Mouse (Mus musculus): ENCODE results near the gene Azgp1. TPM values are rescaled to one million over a fixed set of nuclear protein-coding genes. Genes with fewer than 3 reads are reported as not detected.

Gene Azgp1
- polyA plus RNA-seq, 1 experiment from 2014 or later, result not detected

Other genes with a start within 250 kb of the Azgp1 start
- gene Nyap1, start 239.9 kb upstream of the Azgp1 start, polyA plus RNA-seq (2016; fragmentation: Nextera tagmentation; extraction: Ambion mirVana), result 19.5 and 22.6 TPM in 2 replicates
- 68.6 and 73.2 TPM in 2 replicates for gene Tsc22d4, start 235.8 kb upstream of the Azgp1 start, polyA plus RNA-seq (2016; fragmentation: Nextera tagmentation; extraction: Ambion mirVana)
- gene Ppp1r35, start 202.7 kb upstream of the Azgp1 start, polyA plus RNA-seq (2016; fragmentation: Nextera tagmentation; extraction: Ambion mirVana), result 55.7 and 60.1 TPM in 2 replicates
- gene Mepce, start 193.9 kb upstream of the Azgp1 start, polyA plus RNA-seq (2016; fragmentation: Nextera tagmentation; extraction: Ambion mirVana), result 13.4 and 15.4 TPM in 2 replicates
- gene Zcwpw1, start 193.7 kb upstream of the Azgp1 start, polyA plus RNA-seq (2016; fragmentation: Nextera tagmentation; extraction: Ambion mirVana), result 14.6 and 15.2 TPM in 2 replicates
- gene Pilra, start 145.2 kb upstream of the Azgp1 start, polyA plus RNA-seq (2016; fragmentation: Nextera tagmentation; extraction: Ambion mirVana), result 0.13 and 0.22 TPM in 2 replicates
- not detected in 2 replicates for gene Pilrb1, start 123.4 kb upstream of the Azgp1 start, polyA plus RNA-seq (2016; fragmentation: Nextera tagmentation; extraction: Ambion mirVana)
- not detected in 2 replicates for gene Pilrb2, start 109.7 kb upstream of the Azgp1 start, polyA plus RNA-seq (2016; fragmentation: Nextera tagmentation; extraction: Ambion mirVana)
- not detected in 2 replicates for gene Cyp3a13, start 59.9 kb upstream of the Azgp1 start, polyA plus RNA-seq (2016; fragmentation: Nextera tagmentation; extraction: Ambion mirVana)
- gene Gjc3, start 18.4 kb upstream of the Azgp1 start, polyA plus RNA-seq (2016; fragmentation: Nextera tagmentation; extraction: Ambion mirVana), result not detected in 2 replicates
- gene Smok3a, start 39.7 kb downstream of the Azgp1 start, polyA plus RNA-seq (2016; fragmentation: Nextera tagmentation; extraction: Ambion mirVana), result not detected in 2 replicates
- gene Smok3b, start 39.9 kb downstream of the Azgp1 start, polyA plus RNA-seq (2016; fragmentation: Nextera tagmentation; extraction: Ambion mirVana), result not detected in 2 replicates
- gene Smok3c, start 71.7 kb downstream of the Azgp1 start, polyA plus RNA-seq (2016; fragmentation: Nextera tagmentation; extraction: Ambion mirVana), result not detected in 2 replicates
- gene Zkscan1, start 103.6 kb downstream of the Azgp1 start, polyA plus RNA-seq (2016; fragmentation: Nextera tagmentation; extraction: Ambion mirVana), result 36.2 and 39.4 TPM in 2 replicates
- gene Zscan21, start 135.4 kb downstream of the Azgp1 start, polyA plus RNA-seq (2016; fragmentation: Nextera tagmentation; extraction: Ambion mirVana), result 101 and 103 TPM in 2 replicates
- 43.9 and 44.1 TPM in 2 replicates for gene Zfp113, start 174.2 kb downstream of the Azgp1 start, polyA plus RNA-seq (2016; fragmentation: Nextera tagmentation; extraction: Ambion mirVana)
- 274 and 282 TPM in 2 replicates for gene Cops6, start 179.6 kb downstream of the Azgp1 start, polyA plus RNA-seq (2016; fragmentation: Nextera tagmentation; extraction: Ambion mirVana)
- 24.6 and 27.5 TPM in 2 replicates for gene Ap4m1, start 190.5 kb downstream of the Azgp1 start, polyA plus RNA-seq (2016; fragmentation: Nextera tagmentation; extraction: Ambion mirVana)
- gene Mcm7, start 190.9 kb downstream of the Azgp1 start, polyA plus RNA-seq (2016; fragmentation: Nextera tagmentation; extraction: Ambion mirVana), result 313 and 320 TPM in 2 replicates
- gene Taf6, start 205.9 kb downstream of the Azgp1 start, polyA plus RNA-seq (2016; fragmentation: Nextera tagmentation; extraction: Ambion mirVana), result 133 and 137 TPM in 2 replicates
- 44.3 and 47.8 TPM in 2 replicates for gene Cnpy4, start 206.0 kb downstream of the Azgp1 start, polyA plus RNA-seq (2016; fragmentation: Nextera tagmentation; extraction: Ambion mirVana)
- gene Mblac1, start 212.8 kb downstream of the Azgp1 start, polyA plus RNA-seq (2016; fragmentation: Nextera tagmentation; extraction: Ambion mirVana), result 9.5 and 11.1 TPM in 2 replicates
- not detected in 2 replicates for gene Nxpe5, start 244.4 kb downstream of the Azgp1 start, polyA plus RNA-seq (2016; fragmentation: Nextera tagmentation; extraction: Ambion mirVana)